8 mouse cellular contexts compared by ENCODE assay signal in genomic region chr16:62854191-62855068, GRCm38 (mm10). TPM values are rescaled to one million over a fixed set of nuclear protein-coding genes. Genes with fewer than 3 reads are reported as not detected.
DNase-seq lines count a peak whose midpoint lies in the region; ATAC-seq lines count a peak whose summit lies in the region.

Pros1 (plus strand) TSS chr16:62854307.

- peak within 1 kb of the TSS; percentile 66 for H3K4me3 ChIP-seq in erythroblast, embryonic 14.5 days (replicated peaks)
- peak within 1 kb of the TSS; percentile 51 for H3K4me3 ChIP-seq in embryonic facial prominence, embryonic 11.5 days (ENCODE audit: low read depth, low read length)
- H3K4me3 ChIP-seq in liver, embryonic 11.5 days (ENCODE audit: low read depth, low read length): peak within 1 kb of the TSS; percentile 65
- peak within 1 kb of the TSS; percentile 56 for H3K4me3 ChIP-seq in stomach, embryonic 14.5 days (ENCODE audit: low read depth, low read length)

- peaks cover 8% of the 10 kb centered on the region for H3K27me3 ChIP-seq in erythroblast, embryonic 14.5 days (ENCODE audit: control insufficient read depth)
- no peaks in the 10 kb centered on the region for H3K27me3 ChIP-seq in embryonic facial prominence, embryonic 11.5 days (ENCODE audit: control insufficient read depth, insufficient read depth, low read length)
- no peaks in the 10 kb centered on the region for H3K27me3 ChIP-seq in liver, embryonic 11.5 days (replicated peaks; ENCODE audit: control insufficient read depth, insufficient read depth, low read length)
- no peaks in the 10 kb centered on the region for H3K27me3 ChIP-seq in stomach, embryonic 14.5 days (ENCODE audit: control insufficient read depth, insufficient read depth, low read length)

- H3K4me1 ChIP-seq in erythroblast, embryonic 14.5 days (ENCODE audit: control insufficient read depth): peaks cover 17% of the 10 kb centered on the region
- H3K4me1 ChIP-seq in embryonic facial prominence, embryonic 11.5 days (ENCODE audit: control insufficient read depth, insufficient read depth, low read length): no peaks in the 10 kb centered on the region
- H3K4me1 ChIP-seq in liver, embryonic 11.5 days (replicated peaks; ENCODE audit: control insufficient read depth, insufficient read depth, low read length): peaks cover 3% of the 10 kb centered on the region
- no peaks in the 10 kb centered on the region for H3K4me1 ChIP-seq in stomach, embryonic 14.5 days (ENCODE audit: control insufficient read depth, insufficient read depth, low read length)

- peak within 1 kb of the TSS; percentile 87 for H3K9ac ChIP-seq in embryonic facial prominence, embryonic 11.5 days (replicated peaks; ENCODE audit: low read length)
- peak within 1 kb of the TSS; percentile 81 for H3K9ac ChIP-seq in liver, embryonic 11.5 days (ENCODE audit: low read depth, low read length)
- H3K9ac ChIP-seq in stomach, embryonic 14.5 days (replicated peaks; ENCODE audit: low read depth, low read length): peak within 1 kb of the TSS; percentile 72

- peak within 1 kb of the TSS; percentile 79 for H3K4me2 ChIP-seq in embryonic facial prominence, embryonic 11.5 days (ENCODE audit: low read depth, low read length)
- H3K4me2 ChIP-seq in liver, embryonic 11.5 days: peak within 1 kb of the TSS; percentile 96
- H3K4me2 ChIP-seq in stomach, embryonic 14.5 days (replicated peaks; ENCODE audit: low read depth, low read length): peak within 1 kb of the TSS; percentile 86

- WGBS in embryonic facial prominence, embryonic 11.5 days: 2% methylated on average over 41 of the region's 42 CpGs
- WGBS in liver, embryonic 11.5 days: 2% methylated on average over 35 of the region's 42 CpGs
- WGBS in stomach, embryonic 14.5 days: 4% methylated on average over 37 of the region's 42 CpGs

- H3K27ac ChIP-seq in embryonic facial prominence, embryonic 11.5 days (replicated peaks; ENCODE audit: low read depth, low read length): no peak within 1 kb of the TSS
- H3K27ac ChIP-seq in liver, embryonic 11.5 days (ENCODE audit: low read depth, low read length): peak within 1 kb of the TSS; percentile 79
- peak within 1 kb of the TSS; percentile 58; the same call in 1 of the 2 replicates for H3K27ac ChIP-seq in stomach, embryonic 14.5 days (ENCODE audit: low read length)

- DNase-seq in embryonic facial prominence, embryonic 11.5 days (ENCODE audit: low spot score): peak; percentile 74
- DNase-seq in heart, adult 9 months (ENCODE audit: low spot score in 2 of 2): peak; percentile 74 to 75
- peak; percentile 32 to 46 for DNase-seq in kidney, adult 8-10 months
- DNase-seq in liver, embryonic 11.5 days (ENCODE audit: low spot score): peak; percentile 75

- H3K36me3 ChIP-seq in erythroblast, embryonic 14.5 days (ENCODE audit: control insufficient read depth): no peaks in the 10 kb centered on the region
- no peaks in the 10 kb centered on the region for H3K36me3 ChIP-seq in embryonic facial prominence, embryonic 11.5 days (replicated peaks; ENCODE audit: control insufficient read depth, insufficient read depth, low read depth, low read length)
- no peaks in the 10 kb centered on the region for H3K36me3 ChIP-seq in liver, embryonic 11.5 days (ENCODE audit: control insufficient read depth, insufficient read depth, low read length)
- H3K36me3 ChIP-seq in stomach, embryonic 14.5 days (ENCODE audit: control insufficient read depth, insufficient read depth, low read length): no peaks in the 10 kb centered on the region

- H3K9me3 ChIP-seq in erythroblast, embryonic 14.5 days (ENCODE audit: control insufficient read depth, low read length): no peaks in the 10 kb centered on the region
- no peaks in the 10 kb centered on the region for H3K9me3 ChIP-seq in embryonic facial prominence, embryonic 11.5 days (replicated peaks; ENCODE audit: control insufficient read depth, low read length)
- H3K9me3 ChIP-seq in liver, embryonic 11.5 days (ENCODE audit: control insufficient read depth, low read length): no peaks in the 10 kb centered on the region
- H3K9me3 ChIP-seq in stomach, embryonic 14.5 days (ENCODE audit: control insufficient read depth, low read depth, low read length): no peaks in the 10 kb centered on the region

- ATAC-seq in erythroblast, adult 5-6 weeks (replicated peaks; ENCODE audit: low FRiP score, poor library complexity, severe bottlenecking): no peak
- peak; percentile 93 for ATAC-seq in embryonic facial prominence, embryonic 11.5 days (replicated peaks; ENCODE audit: insufficient number of reproducible peaks, low FRiP score, low TSS enrichment, low read depth)
- peak; percentile 91 for ATAC-seq in liver, embryonic 11.5 days (replicated peaks; ENCODE audit: low FRiP score)
- no peak for ATAC-seq in monocyte, adult 5-6 weeks (replicated peaks; ENCODE audit: insufficient number of reproducible peaks, low FRiP score, low TSS enrichment, poor library complexity, severe bottlenecking)
- peak; percentile 92 for ATAC-seq in stomach, embryonic 14.5 days (ENCODE audit: insufficient number of reproducible peaks, insufficient read depth, low FRiP score, low read depth)

RNA-seq across cellular contexts. Expression of gene Pros1, which starts in this region (rescaled TPM):
- not detected in 2 replicates for polyA plus RNA-seq in erythroblast, embryonic 14.5 days (2012)
- 1.3 and 2.5 TPM in 2 replicates for total RNA-seq in erythroblast, adult 5-6 weeks (2015; ENCODE audit: low replicate concordance)
- 4.5 and 4.7 TPM in 2 replicates for total RNA-seq in erythroblast, adult 5-6 weeks (2017; ENCODE audit: low replicate concordance)
- 24.1 and 26.1 TPM in 2 replicates for polyA plus RNA-seq in embryonic facial prominence, embryonic 11.5 days (2014; fragmentation: Nextera tagmentation; extraction: Ambion mirVana)
- polyA plus RNA-seq in liver, embryonic 11.5 days (2014; fragmentation: Nextera tagmentation; extraction: Ambion mirVana): 24.2 and 30.8 TPM in 2 replicates
- total RNA-seq in monocyte, adult 5-6 weeks (2017): 33.3 to 36.6 TPM (median 35.3 TPM) in 3 replicates
- polyA plus RNA-seq in stomach, embryonic 14.5 days (2014; fragmentation: Nextera tagmentation; extraction: Ambion mirVana): 31.8 and 33.2 TPM in 2 replicates

Comparison
In these comparisons a context has a peak if more than half of its experiments do, and no peak if none do; other contexts are left out.
1. RNA of gene Pros1 (polyA plus RNA-seq): 31.8 to 33.2 TPM in stomach, embryonic 14.5 days, 24.1 to 26.1 TPM in embryonic facial prominence, embryonic 11.5 days and 24.2 to 30.8 TPM in liver, embryonic 11.5 days; not detected in erythroblast, embryonic 14.5 days; every median in the first group is over 10 times any median in the second.
2. ATAC-seq: peak in embryonic facial prominence, embryonic 11.5 days (single experiment), liver, embryonic 11.5 days (single experiment) and stomach, embryonic 14.5 days (single experiment); none in erythroblast, adult 5-6 weeks (single experiment) and monocyte, adult 5-6 weeks (single experiment).
3. Peak in every context shown above with its lines, with median percentiles within 50 percentile points of each other: H3K4me3 ChIP-seq, DNase-seq, H3K4me2 ChIP-seq and H3K9ac ChIP-seq.